9 mouse cellular contexts compared by ENCODE assay signal in genomic region chr8:122234055-122234454, GRCm38 (mm10). TPM values are rescaled to one million over a fixed set of nuclear protein-coding genes. Genes with fewer than 3 reads are reported as not detected.
A peak's percentile ranks its signal among the peaks of the same experiment; 100 is the strongest.
DNase-seq lines count a peak whose midpoint lies in the region; ATAC-seq lines count a peak whose summit lies in the region.
"Had no signal": no experiment of that assay in that cellular context is flagged by ENCODE, and none has a peak within 500 bp of the region (broad histone marks: within the 10 kb centered on the region; RNA-seq: fewer than 3 reads in every experiment).

No protein-coding gene starts in this region.

- peaks cover 20% of the 10 kb centered on the region for H3K4me1 ChIP-seq in hindbrain, embryonic 15.5 days (replicated peaks)
- peaks cover 38% of the 10 kb centered on the region for H3K4me1 ChIP-seq in hindbrain, embryonic 13.5 days (replicated peaks)
- H3K4me1 ChIP-seq in limb, embryonic 15.5 days = peaks cover 62% of the 10 kb centered on the region

- no peaks in the 10 kb centered on the region for H3K9me3 ChIP-seq in hindbrain, embryonic 15.5 days
- no peaks in the 10 kb centered on the region for H3K9me3 ChIP-seq in hindbrain, embryonic 13.5 days
- H3K9me3 ChIP-seq in limb, embryonic 15.5 days = no peaks in the 10 kb centered on the region
- H3K9me3 ChIP-seq: embryonic facial prominence, embryonic 12.5 days had no signal

- WGBS in hindbrain, embryonic 15.5 days = 34% methylated on average over 11 of the region's 11 CpGs
- WGBS in hindbrain, embryonic 13.5 days = 31% methylated on average over 11 of the region's 11 CpGs
- 34% methylated on average over 11 of the region's 11 CpGs for WGBS in limb, embryonic 15.5 days

- peak; percentile 74 to 84 for DNase-seq in adrenal gland, adult (ENCODE audit: inconsistent age in 2 of 2, low spot score in 1 of 2)
- DNase-seq in embryo, embryonic 9.5 days (ENCODE audit: extremely low spot score) = peak; percentile 59
- DNase-seq in heart, postnatal 4 days = peak; percentile 81
- DNase-seq in frontal cortex, postnatal 36 days (ENCODE audit: low spot score in 2 of 2) = no peak

- H3K4me2 ChIP-seq in hindbrain, embryonic 15.5 days = no peak overlapping the region
- H3K4me2 ChIP-seq in hindbrain, embryonic 13.5 days = no peak overlapping the region
- no peak overlapping the region for H3K4me2 ChIP-seq in limb, embryonic 15.5 days
- H3K4me2 ChIP-seq: embryonic facial prominence, embryonic 12.5 days had no signal

- peaks cover 17% of the 10 kb centered on the region for H3K27me3 ChIP-seq in hindbrain, embryonic 15.5 days
- peaks cover 43% of the 10 kb centered on the region for H3K27me3 ChIP-seq in hindbrain, embryonic 13.5 days
- H3K27me3 ChIP-seq in limb, embryonic 15.5 days = peaks cover 17% of the 10 kb centered on the region; the same call in 1 of the 2 replicates

- H3K36me3 ChIP-seq in hindbrain, embryonic 15.5 days = no peaks in the 10 kb centered on the region
- no peaks in the 10 kb centered on the region for H3K36me3 ChIP-seq in hindbrain, embryonic 13.5 days
- H3K36me3 ChIP-seq in limb, embryonic 15.5 days = no peaks in the 10 kb centered on the region
- H3K36me3 ChIP-seq: embryonic facial prominence, embryonic 12.5 days had no signal

- no peak overlapping the region for H3K27ac ChIP-seq in hindbrain, embryonic 15.5 days (replicated peaks)
- H3K27ac ChIP-seq in hindbrain, embryonic 13.5 days = no peak overlapping the region
- H3K27ac ChIP-seq in limb, embryonic 15.5 days = 0 out of 2 replicates have a peak overlapping the region, but pooled peaks have one; percentile 30
- H3K27ac ChIP-seq: embryonic facial prominence, embryonic 12.5 days had no signal

- peak; percentile 46; the same call in 1 of the 2 replicates for ATAC-seq in hindbrain, embryonic 15.5 days (ENCODE audit: low FRiP score, low read depth)
- no peak for ATAC-seq in hindbrain, embryonic 13.5 days (ENCODE audit: low FRiP score)
- ATAC-seq in limb, embryonic 15.5 days (ENCODE audit: insufficient number of reproducible peaks, low FRiP score, low TSS enrichment, low read depth) = no peak
- ATAC-seq in CD4-positive, CD25-positive, alpha-beta regulatory T cell, adult 4 months = no peak

- H3K4me3 ChIP-seq in hindbrain, embryonic 15.5 days = no peak overlapping the region
- no peak overlapping the region for H3K4me3 ChIP-seq in hindbrain, embryonic 13.5 days
- no peak overlapping the region for H3K4me3 ChIP-seq in limb, embryonic 15.5 days
- H3K4me3 ChIP-seq: embryonic facial prominence, embryonic 12.5 days had no signal

- no peak overlapping the region for H3K9ac ChIP-seq in hindbrain, embryonic 15.5 days
- H3K9ac ChIP-seq in hindbrain, embryonic 13.5 days = no peak overlapping the region
- no peak overlapping the region for H3K9ac ChIP-seq in limb, embryonic 15.5 days
- H3K9ac ChIP-seq: embryonic facial prominence, embryonic 12.5 days had no signal

RNA-seq across cellular contexts. Expression of gene Zfpm1, which starts 47.9 kb away (rescaled TPM):
- polyA plus RNA-seq in hindbrain, embryonic 15.5 days (2015; fragmentation: Nextera tagmentation; extraction: Ambion mirVana) = 1.4 and 2.3 TPM in 2 replicates
- polyA plus RNA-seq in hindbrain, embryonic 13.5 days (2015; fragmentation: Nextera tagmentation; extraction: Ambion mirVana) = 1.4 and 1.5 TPM in 2 replicates
- total RNA-seq in heart, postnatal 4 days (2021) = 10 to 100 TPM; 45.7 to 47.0 TPM
- 1.1 and 1.2 TPM in 2 replicates for polyA plus RNA-seq in limb, embryonic 15.5 days (2015; fragmentation: Nextera tagmentation; extraction: Ambion mirVana)
- polyA plus RNA-seq in CD4-positive, CD25-positive, alpha-beta regulatory T cell, adult 4 months (2017; shearing (Covaris generic)) = under 1 TPM; 0.46 to 0.82 TPM

Comparison
In these comparisons a context has a peak if more than half of its experiments do, and no peak if none do; other contexts are left out.
1. DNase-seq: peak in adrenal gland, adult (2 of 2), embryo, embryonic 9.5 days (single experiment) and heart, postnatal 4 days (single experiment); none in frontal cortex, postnatal 36 days (0 of 2).